Mouse (Mus musculus): Measurements from ENCODE around the gene Mapk8.
A peak's percentile ranks its signal among the peaks of the same experiment; 100 is the strongest.
"Not testable (repeated sequence)": the region's sequence is repeated elsewhere in the genome, so short reads cannot be mapped to it uniquely, and the experiment has no call there.

Mapk8 gene

DNA sequence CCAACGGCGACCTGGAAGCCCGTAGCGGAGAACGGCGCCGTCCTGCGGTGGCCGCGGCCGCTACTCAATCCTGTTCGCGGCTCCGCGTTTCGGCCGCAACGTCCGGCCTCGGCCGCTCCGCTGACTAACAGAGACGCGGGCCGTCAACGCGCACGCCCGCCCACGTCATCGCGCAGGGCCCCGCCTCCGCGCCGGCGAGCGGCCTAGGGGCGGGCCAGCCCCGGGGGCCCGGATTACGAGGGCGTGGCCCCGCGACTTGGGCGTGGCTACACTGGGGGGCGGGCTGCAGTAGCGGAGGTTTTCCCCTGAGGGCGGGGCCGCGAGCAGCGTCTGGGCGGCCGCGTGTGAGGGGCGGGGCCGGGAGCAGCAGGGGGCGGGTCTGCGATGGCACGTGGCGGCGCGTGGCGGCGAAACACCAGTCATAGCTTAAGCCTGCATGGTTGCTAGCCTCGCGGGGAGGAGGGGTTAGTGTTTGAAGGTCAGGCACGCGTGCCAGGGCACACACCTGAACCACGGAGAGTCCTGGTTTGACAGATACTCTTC, at the start of gene Mapk8:
Mapk8 (minus strand) TSS at position 132 of the 543 bp plus-strand sequence.
- peak; percentile 100 for DNase-seq (ENCODE audit: low spot score)

DNA sequence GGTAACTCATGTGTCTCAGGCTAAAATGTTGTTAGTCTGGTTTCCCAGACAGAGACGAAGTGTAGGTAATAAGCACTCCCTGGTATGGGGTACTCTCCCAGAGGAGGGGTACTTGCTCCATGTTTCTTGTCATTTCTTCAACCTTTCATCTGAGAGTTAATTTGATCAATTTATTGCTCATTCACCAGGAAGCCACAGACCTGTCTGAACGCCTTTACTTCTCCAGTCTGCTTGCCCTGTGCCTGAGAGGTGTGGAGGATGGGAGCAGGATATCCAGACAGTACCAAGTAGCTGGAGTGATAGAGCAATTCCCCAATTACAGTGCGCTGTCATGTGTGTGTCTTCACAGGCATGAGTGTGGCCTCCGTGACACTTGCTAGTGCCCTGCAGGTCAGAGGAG, 48.3 kb upstream of the Mapk8 start:
- no peak for DNase-seq (ENCODE audit: low spot score)

DNA sequence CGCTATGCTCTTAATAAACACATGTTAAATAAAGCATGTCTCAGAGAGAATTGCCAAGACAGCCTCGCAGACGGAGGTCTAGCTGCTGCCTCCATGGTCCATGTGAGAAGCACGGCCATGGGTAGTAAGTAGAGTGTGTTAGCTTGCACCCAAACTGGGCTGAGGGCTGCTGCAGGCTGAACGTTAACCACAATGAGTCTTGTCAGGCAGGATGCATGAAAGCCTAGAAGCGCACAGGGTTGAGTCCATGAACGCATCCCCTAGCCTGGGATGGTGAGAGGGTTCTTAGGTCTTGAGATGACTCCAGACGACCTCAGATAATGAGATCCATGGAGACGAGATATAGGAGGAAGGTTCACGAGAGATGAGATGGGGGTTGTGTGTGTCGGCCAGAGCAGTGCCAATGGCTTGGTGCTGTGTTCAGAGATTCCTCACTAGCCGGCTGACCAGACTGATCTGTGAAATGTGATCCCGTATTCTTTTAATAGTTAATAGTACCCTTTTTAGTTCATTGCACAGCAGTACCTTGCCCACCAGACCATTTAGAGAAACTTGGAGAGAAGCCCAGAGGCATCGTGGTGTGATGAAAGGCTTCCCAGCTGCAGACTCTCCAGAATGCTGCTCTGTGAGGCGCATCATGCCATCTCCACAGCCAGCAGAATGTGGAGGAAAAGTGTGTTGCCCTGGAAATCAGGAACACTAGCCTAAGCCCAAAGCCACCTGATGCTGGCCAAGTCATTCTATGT, 41.0 kb upstream of the Mapk8 start:
- DNase-seq (ENCODE audit: low spot score), result no peak

DNA sequence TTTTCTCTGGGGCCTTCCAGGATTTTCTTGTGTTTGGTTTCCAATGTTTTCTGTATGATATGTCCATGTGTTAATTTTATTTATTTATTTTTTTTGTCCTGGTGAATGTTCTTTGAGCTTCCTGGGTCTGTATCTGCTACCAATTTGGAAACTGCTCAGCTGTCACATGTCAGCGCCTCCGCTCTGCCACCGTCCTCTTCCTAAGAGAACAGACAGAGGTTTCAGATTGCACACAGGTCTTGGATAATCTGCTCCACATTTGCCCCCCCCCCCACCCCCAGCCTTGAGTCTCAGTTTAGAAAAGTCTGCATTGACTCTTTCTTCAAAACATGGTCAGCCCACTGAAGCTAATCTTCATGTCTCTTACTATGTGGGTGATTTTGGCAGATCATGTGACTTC, 35.0 kb upstream of the Mapk8 start:
- DNase-seq (ENCODE audit: low spot score), result no peak

DNA sequence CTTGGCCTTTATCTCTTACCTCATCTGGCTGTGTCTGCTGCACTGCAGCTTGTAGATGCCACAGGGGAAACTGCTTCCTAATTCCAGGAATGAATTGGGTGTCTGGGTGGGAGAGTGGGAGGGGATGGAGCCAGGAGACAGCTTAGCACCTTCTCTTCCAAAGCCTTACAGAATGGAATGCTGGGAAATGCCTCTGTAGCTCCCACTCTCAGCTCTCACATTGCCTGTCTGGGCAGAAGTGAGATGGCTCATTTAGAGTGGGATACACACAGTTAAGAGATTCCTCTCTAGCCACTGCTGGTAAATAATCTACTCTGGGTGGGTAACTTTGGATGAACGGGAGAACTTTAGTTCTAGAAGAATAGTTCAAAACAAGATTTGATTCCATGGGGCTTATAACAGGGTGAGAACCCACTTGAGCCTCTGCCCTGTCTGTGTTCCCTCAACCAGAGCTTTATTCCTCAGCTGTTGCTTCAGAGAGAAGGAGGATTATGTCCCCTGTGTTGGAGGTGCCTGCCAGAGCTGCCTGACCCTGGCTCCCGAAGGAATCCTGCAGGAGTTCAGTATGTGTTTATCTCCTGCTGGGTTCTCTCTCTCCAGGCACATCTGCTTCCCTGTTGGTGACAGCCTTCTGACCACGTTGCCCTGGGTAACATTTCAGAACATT, 29.3 kb upstream of the Mapk8 start:
- no peak for DNase-seq (ENCODE audit: low spot score)

DNA sequence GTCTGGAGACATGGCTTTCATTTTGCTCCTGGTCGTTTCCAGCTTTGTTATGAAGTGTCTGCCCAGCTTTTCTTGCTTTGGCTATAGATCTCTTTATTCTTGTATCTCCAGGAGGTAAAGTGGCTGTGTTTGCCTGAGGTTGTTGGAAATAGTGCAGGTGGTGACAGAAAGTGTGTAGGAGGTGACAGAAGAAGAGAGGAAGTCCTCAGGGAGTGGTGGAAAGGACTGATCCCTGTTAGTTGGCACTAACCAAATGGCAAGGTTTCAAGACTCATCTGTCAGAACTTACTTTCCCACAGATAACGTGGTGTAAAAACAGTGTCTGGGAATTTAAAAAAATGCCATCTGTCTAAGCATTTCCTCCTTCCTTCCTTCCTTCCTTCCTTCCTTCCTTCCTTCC, 27.5 kb upstream of the Mapk8 start:
- DNase-seq (ENCODE audit: low spot score), result no peak

DNA sequence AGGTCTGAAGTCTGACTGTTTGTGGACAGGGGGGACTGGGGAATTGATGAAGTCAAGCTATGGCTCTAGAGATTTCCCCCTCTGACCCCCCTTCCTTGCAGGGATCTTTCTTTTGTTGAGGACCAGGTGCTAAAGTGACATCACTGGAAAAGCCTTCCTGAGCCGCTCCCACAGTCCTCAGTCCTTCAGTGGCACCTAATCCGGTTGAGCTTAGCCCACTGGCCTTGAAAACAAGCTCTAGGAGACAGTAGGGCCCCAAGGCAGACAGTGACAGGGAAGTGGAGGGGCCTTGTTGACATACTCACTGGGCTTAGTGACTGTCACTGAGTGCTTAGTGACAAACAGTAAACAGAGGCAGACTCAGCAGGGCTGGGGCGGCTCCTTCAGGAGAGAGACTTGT, 24.4 kb upstream of the Mapk8 start, which contains the start of gene Frmpd2:
Frmpd2 (plus strand) TSS at position 366 of the 400 bp plus-strand sequence.
- DNase-seq (ENCODE audit: low spot score), result no peak

DNA sequence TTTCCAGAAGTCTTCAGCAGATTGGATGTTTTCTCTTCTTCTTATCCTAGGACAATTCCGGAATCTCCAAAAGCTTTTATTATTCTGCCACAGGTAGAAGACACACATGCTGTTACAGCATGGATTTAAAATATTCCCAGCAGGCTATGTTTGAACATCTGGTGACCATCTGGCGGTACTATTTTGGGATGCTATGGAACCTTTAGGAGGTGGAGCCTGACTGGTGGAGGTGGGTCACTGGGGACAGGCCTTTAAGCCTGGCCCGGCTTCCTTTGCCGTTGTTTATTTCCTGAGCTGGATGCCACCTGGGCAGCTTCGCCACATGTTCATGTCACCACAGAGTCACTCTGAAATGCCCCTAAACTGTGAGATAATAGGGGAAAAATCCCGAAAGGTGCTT, 20.8 kb upstream of the Mapk8 start:
- no peak for DNase-seq (ENCODE audit: low spot score)

DNA sequence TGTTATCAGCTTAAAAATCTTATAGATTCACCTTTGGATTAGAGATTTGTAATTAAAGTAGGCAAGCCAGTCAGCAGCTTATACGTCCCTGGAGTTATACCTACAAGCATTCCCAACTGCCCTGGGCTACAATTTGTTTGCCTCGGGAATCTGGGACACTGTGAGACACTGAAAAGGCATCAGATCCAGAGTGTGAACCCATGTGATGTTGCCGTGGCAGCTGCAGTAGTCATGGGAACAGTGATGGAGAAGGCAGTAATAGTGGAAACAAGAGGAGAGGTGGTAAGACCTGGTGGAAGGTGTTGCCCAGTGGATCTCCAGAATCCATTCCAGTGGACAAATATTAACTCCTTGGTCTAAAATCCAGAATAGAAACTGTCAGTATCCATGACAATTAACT, 16.7 kb upstream of the Mapk8 start:
- DNase-seq (ENCODE audit: low spot score), result no peak

DNA sequence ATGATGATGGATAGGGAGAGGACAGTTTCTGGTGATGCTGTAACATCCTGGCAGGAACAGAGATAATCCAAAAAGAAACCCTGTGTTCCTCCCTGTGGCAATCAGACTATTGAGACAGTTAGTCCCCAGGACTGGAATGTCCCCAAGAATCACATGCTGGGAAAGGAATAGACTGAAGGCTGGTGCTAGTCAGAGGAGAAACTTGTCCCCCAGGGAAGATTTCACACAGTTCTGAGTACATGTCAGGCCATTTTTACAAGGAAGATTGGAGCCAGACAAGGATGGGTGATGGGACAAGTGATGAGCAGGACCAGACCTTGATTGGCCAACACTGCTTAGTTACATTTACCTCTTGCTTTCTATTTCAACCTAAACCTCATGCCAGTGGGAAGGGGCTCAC, 3.4 kb upstream of the Mapk8 start:
- no peak for DNase-seq (ENCODE audit: low spot score)

DNA sequence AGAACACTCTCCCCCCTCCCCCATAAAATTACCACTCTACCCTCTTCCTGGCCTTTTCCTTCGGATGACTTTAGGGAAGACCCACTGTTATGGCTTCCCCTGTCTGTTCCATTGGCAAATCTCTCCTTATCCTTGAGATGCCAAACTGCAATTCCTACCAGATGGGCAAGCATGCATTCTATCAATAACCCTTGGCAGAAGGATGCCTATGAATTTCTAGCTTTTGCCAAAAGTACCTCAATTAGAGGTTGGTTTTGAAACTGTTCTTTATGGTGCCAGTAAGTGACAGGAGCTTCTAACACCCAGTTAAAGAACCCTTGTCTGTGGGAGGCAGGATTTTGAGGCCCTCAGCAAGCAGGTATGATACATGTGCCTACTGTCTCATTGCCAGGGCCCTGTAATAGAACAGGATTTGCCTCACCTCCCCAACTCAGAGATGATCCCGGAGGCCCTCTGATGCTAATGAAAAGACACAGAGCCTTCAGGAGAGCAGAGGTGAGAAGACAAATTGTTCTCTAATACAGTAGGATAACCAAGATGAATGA, 2.4 kb upstream of the Mapk8 start:
- DNase-seq (ENCODE audit: low spot score), result no peak

DNA sequence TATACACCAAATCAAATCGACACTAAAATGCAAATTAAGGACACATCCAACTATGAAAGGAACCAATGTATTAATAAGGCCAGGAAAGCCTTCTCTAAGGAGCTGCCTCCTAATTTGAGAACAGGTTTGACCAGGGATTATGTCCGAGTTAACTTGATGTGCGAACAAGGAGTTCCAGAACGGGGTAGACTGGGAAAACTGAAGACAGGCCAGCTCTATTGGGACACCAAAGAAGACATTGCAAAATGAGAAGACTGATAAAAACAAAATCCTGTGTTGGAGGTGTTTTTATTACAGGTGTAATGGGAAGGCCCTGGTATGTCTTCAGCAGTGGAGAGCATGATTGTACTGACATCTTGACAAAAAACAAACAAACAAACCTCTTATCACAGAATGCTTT, 1.3 kb upstream of the Mapk8 start:
- no peak for DNase-seq (ENCODE audit: low spot score)

DNA sequence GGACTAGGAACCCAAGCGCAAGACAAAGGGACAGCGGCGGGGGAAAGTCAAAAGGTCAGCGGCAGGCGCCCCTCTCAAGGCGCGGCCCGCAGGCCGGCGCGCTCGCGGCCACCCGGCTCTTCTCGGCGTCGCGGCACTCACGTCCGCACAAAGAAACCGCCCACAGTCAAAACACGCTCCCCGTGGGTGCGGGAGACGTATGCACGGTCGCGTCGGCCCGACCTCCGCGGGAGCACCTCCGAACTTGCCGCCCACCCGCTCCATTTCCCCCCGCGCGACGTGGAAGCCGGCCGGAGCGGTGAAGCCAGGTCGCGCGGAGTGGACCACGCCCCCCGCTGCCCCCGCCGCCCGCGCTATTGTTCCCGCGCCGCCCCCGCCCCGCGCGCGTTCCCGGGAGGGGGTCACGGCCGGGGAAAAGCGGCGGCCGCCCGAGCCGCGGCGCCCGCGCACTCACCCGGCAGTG, 366 bp downstream of the Mapk8 start:
- no peak for DNase-seq (ENCODE audit: low spot score)

DNA sequence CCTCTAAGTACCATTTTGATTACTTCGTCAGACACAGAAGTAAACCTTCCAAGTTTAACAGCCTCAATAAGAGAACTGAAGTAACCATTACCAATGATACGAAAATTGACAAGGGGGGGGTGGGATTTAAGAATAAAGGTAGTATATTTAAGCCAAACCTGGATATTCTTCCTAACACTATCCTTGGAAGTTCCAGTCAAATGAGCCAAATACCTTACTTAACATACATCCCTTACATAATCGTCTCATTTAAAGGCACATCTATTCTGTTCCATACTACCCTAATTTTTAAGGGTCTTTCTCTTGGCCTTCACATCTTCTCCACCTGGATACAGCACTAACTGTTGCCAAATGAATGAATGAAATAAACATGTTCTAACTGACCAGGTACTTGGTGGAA, 996 bp downstream of the Mapk8 start:
- no peak for DNase-seq (ENCODE audit: low spot score)

DNA sequence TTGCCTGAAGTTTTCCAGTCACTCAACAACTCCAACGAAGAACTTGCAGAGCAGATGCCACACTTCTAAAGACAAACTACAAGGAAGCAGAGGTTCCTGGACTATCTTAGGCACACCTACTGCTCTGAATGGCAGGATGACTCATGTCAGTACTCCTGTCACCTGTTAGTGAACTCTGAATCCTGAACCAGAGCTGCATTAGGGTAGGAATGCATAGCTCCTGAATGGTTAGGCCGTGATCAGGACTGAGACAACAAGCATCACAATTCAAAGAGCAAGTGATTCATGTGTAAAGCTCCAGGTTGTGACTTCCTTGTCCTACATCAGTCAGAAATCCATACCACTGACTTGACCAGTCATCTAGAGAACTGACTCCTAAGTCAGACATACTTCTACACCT, 3.2 kb downstream of the Mapk8 start:
- DNase-seq (ENCODE audit: low spot score), result no peak

DNA sequence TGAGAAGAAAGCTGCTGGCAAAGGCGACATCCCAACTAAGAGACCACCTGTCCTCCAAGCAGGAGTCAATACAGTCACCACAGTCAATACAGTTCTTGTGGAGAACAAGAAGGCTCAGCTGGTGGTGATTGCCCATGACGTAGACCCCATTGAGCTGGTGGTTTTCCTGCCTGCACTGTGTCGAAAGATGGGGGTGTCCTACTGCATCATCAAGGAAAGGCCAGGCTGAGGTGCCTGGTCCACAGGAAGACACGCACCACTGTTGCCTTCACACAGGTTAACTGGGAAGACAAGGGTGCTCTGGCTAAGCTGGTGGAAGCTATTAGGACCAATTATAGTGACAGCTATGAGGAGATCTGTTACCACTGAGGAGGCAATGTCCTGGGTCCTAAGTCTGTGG, 14.5 kb downstream of the Mapk8 start:
- not testable (repeated sequence) for DNase-seq (ENCODE audit: low spot score)

DNA sequence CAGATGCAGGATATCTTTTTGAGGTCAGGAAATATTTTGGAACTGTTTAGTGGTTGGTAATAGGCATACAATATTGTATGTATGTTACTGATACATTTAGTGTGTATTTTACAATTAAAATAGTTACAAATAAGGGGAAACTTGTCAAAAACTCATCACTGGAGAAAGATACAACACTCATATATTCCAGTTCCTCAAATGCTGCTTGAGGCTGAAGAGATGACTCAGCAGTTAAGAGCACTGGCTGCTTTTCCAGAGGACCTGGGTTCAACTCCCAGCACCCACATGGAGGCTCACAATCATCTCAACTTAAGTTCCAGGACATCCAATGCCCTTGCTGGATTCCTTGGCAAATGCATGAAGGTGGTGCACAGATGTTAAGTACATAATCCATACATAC, 22.8 kb downstream of the Mapk8 start:
- no peak for DNase-seq (ENCODE audit: low spot score)

DNA sequence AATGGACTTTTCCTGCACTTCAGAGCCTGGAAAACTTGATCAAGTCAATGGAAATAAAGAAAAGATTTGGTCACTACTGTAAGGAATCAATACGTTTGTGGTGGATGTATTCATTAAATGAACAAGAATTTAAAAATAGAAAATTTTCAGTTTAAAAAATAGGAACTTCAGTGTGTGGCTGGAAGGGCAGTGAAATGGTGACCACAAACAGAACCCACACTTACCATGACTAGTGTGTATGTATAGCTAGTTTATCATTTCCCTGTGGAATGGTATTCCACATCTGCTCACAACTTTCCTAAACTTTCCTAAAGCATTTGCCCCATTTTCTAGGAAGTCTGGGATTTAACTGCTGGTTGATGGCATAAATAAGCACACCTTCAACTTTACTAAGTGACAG, 24.0 kb downstream of the Mapk8 start:
- no peak for DNase-seq (ENCODE audit: low spot score)

DNA sequence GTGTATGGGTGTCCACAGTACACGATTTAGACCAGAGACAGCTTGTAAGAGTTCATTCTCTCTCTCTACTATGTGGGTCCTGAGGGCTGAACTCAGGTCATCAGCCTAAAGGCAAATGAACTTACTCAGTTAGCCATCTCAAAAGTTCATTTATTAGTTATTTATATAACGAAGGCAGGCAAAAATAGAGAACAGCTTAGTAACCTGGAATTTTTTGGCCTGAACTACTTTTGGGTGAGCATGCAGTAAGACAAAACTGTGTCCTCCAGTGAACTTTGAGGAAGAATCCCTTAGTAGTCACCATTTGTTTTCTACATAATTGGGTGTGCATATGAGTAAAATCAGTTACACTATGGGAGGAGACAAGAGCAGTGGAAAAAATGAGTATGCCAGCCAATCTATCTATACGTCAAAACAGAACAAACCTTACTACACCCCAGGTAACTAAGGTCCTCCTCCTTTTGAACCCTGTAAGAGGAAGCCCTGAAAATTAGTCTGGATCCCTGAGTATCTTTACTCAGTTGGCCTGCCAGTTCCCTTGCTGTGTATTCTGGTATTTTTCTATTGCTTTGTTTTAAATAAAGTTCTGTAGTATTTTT, 28.5 kb downstream of the Mapk8 start:
- no peak for DNase-seq (ENCODE audit: low spot score)

DNA sequence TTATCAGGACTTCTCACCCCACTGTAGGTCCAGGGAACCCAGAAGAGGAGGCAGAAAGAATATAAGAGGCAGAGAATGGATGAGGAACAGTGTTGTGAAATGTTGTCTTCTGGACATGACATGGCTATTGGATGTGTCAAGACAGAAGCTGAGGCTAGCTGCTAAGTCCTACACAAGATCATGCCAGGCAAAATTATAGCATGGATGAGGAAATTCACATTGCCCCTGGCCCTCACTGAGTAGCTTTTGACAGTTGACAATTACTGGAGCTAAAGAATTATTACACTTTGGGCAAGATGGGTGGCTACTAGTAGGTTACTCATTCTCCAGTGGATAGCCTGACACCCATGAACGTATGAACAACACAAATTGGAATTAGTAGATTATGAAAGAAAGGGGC, 31.2 kb downstream of the Mapk8 start:
- DNase-seq (ENCODE audit: low spot score), result no peak

DNA sequence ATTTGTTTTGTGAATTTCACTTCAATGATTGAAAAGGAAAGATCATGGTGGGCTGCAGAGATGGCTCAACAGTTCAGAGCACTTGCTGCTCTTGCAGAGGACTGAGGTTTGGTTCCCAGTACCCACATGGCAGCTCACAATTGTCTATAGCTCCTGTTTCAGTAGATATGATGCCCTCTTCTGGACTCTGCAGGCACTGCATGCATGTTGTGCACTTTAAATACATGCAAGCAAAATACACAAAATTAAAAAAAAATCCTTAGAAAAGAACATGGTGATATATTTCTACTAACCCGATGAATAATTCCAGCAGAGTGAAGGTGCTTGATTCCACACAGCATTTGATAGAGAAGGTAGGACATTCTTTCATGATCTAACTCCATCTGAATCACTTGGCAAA, 44.6 kb downstream of the Mapk8 start:
- DNase-seq (ENCODE audit: low spot score), result no peak

DNA sequence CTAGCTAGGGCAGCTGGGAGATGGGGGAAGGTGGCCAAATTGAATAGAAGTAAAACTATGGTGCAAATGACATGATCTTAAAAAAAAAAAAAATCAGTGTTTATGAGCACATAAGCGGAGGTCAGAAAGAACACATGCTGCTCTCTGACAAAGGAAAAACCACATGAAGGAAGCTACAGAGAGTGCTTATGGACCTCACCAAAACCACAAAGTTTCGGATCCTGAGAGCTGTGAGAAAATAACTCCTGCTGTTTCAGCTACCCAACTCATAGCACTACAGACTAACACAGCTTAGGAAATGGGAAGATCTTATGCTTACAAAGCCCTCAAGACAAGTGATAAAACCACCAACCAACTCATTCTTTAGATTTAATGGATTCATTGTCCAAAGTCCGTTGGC, 46.9 kb downstream of the Mapk8 start:
- DNase-seq (ENCODE audit: low spot score), result no peak
